Mouse (Mus musculus) heart, postnatal 0 days (tissue): ENCODE results near the gene Trak1. TPM values are rescaled to one million over a fixed set of nuclear protein-coding genes. Genes with fewer than 3 reads are reported as not detected.

ENCODE experiments used
- ATAC-seq: fragments of 200-750 bp; cut with Nextera tagmentation; 2 replicates; pipeline ENCODE4 v1.8.0; 2017; ENCODE audit warnings: low read depth, moderate number of reproducible peaks, moderate library complexity; ENCODE audit not compliant: insufficient read depth
- DNase-seq: peaks from one replicate; pipeline ENCODE4 v3.0.0-alpha.2; 2016; ENCODE audit warnings: low spot score
- H3K27ac ChIP-seq: fragments of 300-500 bp; sonication (generic); 2 replicates; pipeline ENCODE4 v1.5.1; 2014; ENCODE audit warnings: low read depth, mild to moderate bottlenecking
- H3K27me3 ChIP-seq: fragments of 300-500 bp; sonication (generic); 2 replicates; pipeline ENCODE4 v1.6.1; 2014; ENCODE audit warnings: low read length, mixed read lengths; ENCODE audit not compliant: control insufficient read depth, insufficient read depth
- H3K36me3 ChIP-seq: fragments of 300-500 bp; sonication (generic); replicated peaks from 2 replicates; pipeline ENCODE4 v1.6.1; 2014; ENCODE audit warnings: low read length, mixed read lengths; ENCODE audit not compliant: control insufficient read depth, insufficient read depth
- H3K4me1 ChIP-seq: fragments of 300-500 bp; sonication (generic); 2 replicates; pipeline ENCODE4 v1.6.1; 2014; ENCODE audit warnings: antibody characterized with exemption; ENCODE audit not compliant: control insufficient read depth, insufficient read depth
- H3K4me2 ChIP-seq: fragments of 300-500 bp; sonication (generic); 2 replicates; pipeline ENCODE4 v1.6.1; 2014; ENCODE audit warnings: low read depth, mild to moderate bottlenecking, low read length, moderate library complexity
- H3K4me3 ChIP-seq: fragments of 300-500 bp; sonication (generic); 2 replicates; pipeline ENCODE4 v1.5.1; 2014; ENCODE audit warnings: low read depth, low read length
- H3K9ac ChIP-seq: fragments of 300-500 bp; sonication (generic); replicated peaks from 2 replicates; pipeline ENCODE4 v1.6.1; 2014; ENCODE audit warnings: low read depth, low read length, mixed read lengths
- H3K9me3 ChIP-seq: fragments of 300-500 bp; sonication (generic); replicated peaks from 2 replicates; pipeline ENCODE4 v1.6.1; 2016; ENCODE audit warnings: low read length; ENCODE audit not compliant: control insufficient read depth
- CTCF ChIP-seq: IDR thresholded peaks from 2 replicates; pipeline ENCODE4 v1.5.1; 2016; ENCODE audit warnings: antibody characterized with exemption, control low read depth, low read depth
- EP300 ChIP-seq: IDR thresholded peaks from 2 replicates; pipeline ENCODE4 v1.6.1; 2016; ENCODE audit warnings: antibody characterized with exemption, low read depth
- WGBS: fragments of 180-500 bp; shearing (Covaris S2); extraction: QIAGEN DNeasy Blood & Tissue Kit; methylation state at CpG from one replicate; pipeline ENCODE4 v1.1.7; 2014; 5-methylcytosine and 5-hydroxymethylcytosine counted together
- polyA plus RNA-seq: library from polyadenylated mRNA; unstranded; fragments of >200 nt; fragmentation: Nextera tagmentation; extraction: Ambion mirVana; gene quantifications from 2 replicates; pipeline ENCODE4 v1.2.1, GENCODE M21; 2015
- total RNA-seq: library from RNA; depleted of rRNA; stranded (reverse); fragments of >200 nt; gene quantifications from 2 replicates; pipeline ENCODE4 v1.2.3, GENCODE M21; 2014; ENCODE audit warnings: low replicate concordance

Trak1 gene
- total and polyA plus RNA-seq, 2 experiments from 2014 or later: 59.3 to 113 TPM

GRCm38 (mm10) chr9:121331878-121332630, 34.8 kb downstream of the Trak1 start:
- Histone ChIP-seq H3K4me2 (peak overlapping the region; percentile 32), H3K4me3 (no peak overlapping the region), H3K27me3 (no peaks in the 10 kb centered on the region), H3K27ac (peak overlapping the region; percentile 99), H3K4me1 (peaks cover 78% of the 10 kb centered on the region), H3K36me3 (0 out of 2 replicates have a peak, but pooled peaks cover 4% of the 10 kb centered on the region), H3K9ac (peak overlapping the region; percentile 28; the same call in 1 of the 2 replicates), H3K9me3 (no peaks in the 10 kb centered on the region)
- 2% methylated on average over 8 of the region's 8 CpGs for WGBS
- ATAC-seq: peak; percentile 66
- TF ChIP-seq EP300 (peak; percentile 24; the same call in 1 of the 2 replicates), CTCF (no peak)
- peak; percentile 95 for DNase-seq

GRCm38 (mm10) chr9:121333559-121333958, 36.3 kb downstream of the Trak1 start:
- peak overlapping the region; percentile 99 for H3K27ac ChIP-seq
- no peak overlapping the region for H3K4me2 ChIP-seq
- WGBS: 72% methylated on average over 5 of the region's 5 CpGs
- 0 out of 2 replicates have a peak, but pooled peaks cover 1% of the 10 kb centered on the region for H3K36me3 ChIP-seq
- TF ChIP-seq CTCF (no peak), EP300 (no peak)
- no peak overlapping the region for H3K9ac ChIP-seq
- H3K9me3 ChIP-seq: no peaks in the 10 kb centered on the region
- DNase-seq (no peak), ATAC-seq (no peak)
- H3K27me3 ChIP-seq: no peaks in the 10 kb centered on the region
- H3K4me1 ChIP-seq: peaks cover 90% of the 10 kb centered on the region
- no peak overlapping the region for H3K4me3 ChIP-seq

- ATAC-seq (no peak), DNase-seq (no peak)
- Histone ChIP-seq H3K4me1 (peaks cover 86% of the 10 kb centered on the region), H3K36me3 (no peaks in the 10 kb centered on the region), H3K4me2 (no peak overlapping the region), H3K27me3 (no peaks in the 10 kb centered on the region), H3K4me3 (no peak overlapping the region), H3K9ac (no peak overlapping the region), H3K9me3 (no peaks in the 10 kb centered on the region), H3K27ac (peak overlapping the region; percentile 99)
- WGBS: 52% methylated on average over 8 of the region's 8 CpGs
- TF ChIP-seq CTCF: no peak
- TF ChIP-seq EP300: no peak
These were observed 37.1 kb downstream of the Trak1 start for GRCm38 (mm10) chr9:121334311-121334851.

- no peak overlapping the region for H3K9ac ChIP-seq
- no peaks in the 10 kb centered on the region for H3K36me3 ChIP-seq
- H3K4me1 ChIP-seq: peaks cover 74% of the 10 kb centered on the region
- ATAC-seq (no peak), DNase-seq (no peak)
- peak overlapping the region; percentile 73 for H3K27ac ChIP-seq
- no peak overlapping the region for H3K4me3 ChIP-seq
- H3K9me3 ChIP-seq: no peaks in the 10 kb centered on the region
- H3K4me2 ChIP-seq: no peak overlapping the region
- no peaks in the 10 kb centered on the region for H3K27me3 ChIP-seq
- TF ChIP-seq CTCF: no peak
- TF ChIP-seq EP300: no peak
- 38% methylated on average over 7 of the region's 7 CpGs for WGBS
These were observed 38.3 kb downstream of the Trak1 start for GRCm38 (mm10) chr9:121335568-121335967.

GRCm38 (mm10) chr9:121336324-121336946, 39.1 kb downstream of the Trak1 start:
- H3K4me2 ChIP-seq: no peak overlapping the region
- TF ChIP-seq EP300: no peak
- no peak for TF ChIP-seq CTCF
- peak overlapping the region; percentile 73 for H3K27ac ChIP-seq
- no peak overlapping the region for H3K4me3 ChIP-seq
- no peak overlapping the region for H3K9ac ChIP-seq
- no peaks in the 10 kb centered on the region for H3K9me3 ChIP-seq
- WGBS: 86% methylated on average over 15 of the region's 15 CpGs
- H3K36me3 ChIP-seq: no peaks in the 10 kb centered on the region
- H3K27me3 ChIP-seq: no peaks in the 10 kb centered on the region
- ATAC-seq (no peak), DNase-seq (no peak)
- peaks cover 70% of the 10 kb centered on the region for H3K4me1 ChIP-seq
